Comparison of ENCODE assay signal across 12 mouse cellular contexts in the genomic region with DNA sequence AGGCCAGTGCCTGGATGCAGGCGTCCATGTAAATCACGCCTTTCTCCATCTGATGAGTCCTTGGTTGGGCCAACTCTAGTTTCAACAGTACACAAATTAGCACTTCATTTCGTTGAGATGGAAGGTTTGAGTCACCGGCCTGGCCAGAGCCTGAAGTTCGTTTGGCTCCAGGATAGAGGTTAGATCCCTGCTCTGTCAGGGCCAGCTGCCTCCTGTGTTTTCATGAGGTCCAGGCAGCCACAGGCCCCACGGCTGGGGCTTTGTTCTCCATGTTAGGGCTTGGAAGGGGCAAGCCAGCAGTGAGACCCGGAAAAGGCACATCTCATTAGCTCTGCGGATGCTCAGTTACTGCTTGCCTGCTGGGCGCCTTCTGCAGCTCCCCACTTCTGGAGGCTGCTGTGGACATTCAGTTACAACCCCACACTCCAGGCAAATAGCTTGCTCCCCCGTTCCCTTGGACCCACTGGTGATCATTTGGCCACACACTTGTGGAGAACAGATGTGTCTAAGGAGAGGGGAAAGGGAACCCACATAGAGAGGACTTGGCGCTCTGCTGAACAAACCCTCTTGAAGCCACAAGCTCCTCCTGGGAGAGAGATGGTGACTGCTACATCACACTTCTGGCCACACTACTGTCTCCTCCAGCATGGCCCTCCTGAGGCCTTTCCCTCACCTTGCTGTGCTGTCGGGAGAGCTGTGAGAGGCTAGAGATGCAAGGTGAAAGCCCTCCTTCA.
DNase-seq lines count a peak whose midpoint lies in the region; ATAC-seq lines count a peak whose summit lies in the region.
"Had no signal": no experiment of that assay in that cellular context is flagged by ENCODE, and none has a peak within 500 bp of the region (broad histone marks: within the 10 kb centered on the region; RNA-seq: fewer than 3 reads in every experiment).

No protein-coding gene starts in this region.

- no peak overlapping the region for H3K4me3 ChIP-seq in brown adipose tissue, adult 24 weeks (ENCODE audit: insufficient read depth, low read depth, low read length)
- H3K4me3 ChIP-seq in hindbrain, embryonic 10.5 days: no peak overlapping the region
- no peak overlapping the region for H3K4me3 ChIP-seq in midbrain, embryonic 11.5 days (ENCODE audit: low read depth, low read length)
- H3K4me3 ChIP-seq: intestine, embryonic 15.5 days had no signal

- WGBS in hindbrain, embryonic 10.5 days: 84% methylated on average over 12 of the region's 12 CpGs
- 80% methylated on average over 12 of the region's 12 CpGs for WGBS in midbrain, embryonic 11.5 days

- peaks cover 4% of the 10 kb centered on the region; the same call in 1 of the 2 replicates for H3K4me1 ChIP-seq in brown adipose tissue, adult 24 weeks (ENCODE audit: control insufficient read depth, insufficient read depth, insufficient read length, low read length)
- peaks cover 32% of the 10 kb centered on the region for H3K4me1 ChIP-seq in hindbrain, embryonic 10.5 days (replicated peaks)
- 0 out of 2 replicates have a peak, but pooled peaks cover 3% of the 10 kb centered on the region for H3K4me1 ChIP-seq in midbrain, embryonic 11.5 days (ENCODE audit: control insufficient read depth, insufficient read depth, low read length)

- no peaks in the 10 kb centered on the region for H3K9me3 ChIP-seq in hindbrain, embryonic 10.5 days
- no peaks in the 10 kb centered on the region for H3K9me3 ChIP-seq in midbrain, embryonic 11.5 days (ENCODE audit: control insufficient read depth, low read length)
- H3K9me3 ChIP-seq: intestine, embryonic 15.5 days had no signal

- no peak for ATAC-seq in midbrain, embryonic 11.5 days (ENCODE audit: low FRiP score)
- ATAC-seq: intestine, embryonic 15.5 days had no signal

- no peaks in the 10 kb centered on the region for H3K27me3 ChIP-seq in hindbrain, embryonic 10.5 days (ENCODE audit: insufficient read depth, poor library complexity, severe bottlenecking)
- no peaks in the 10 kb centered on the region for H3K27me3 ChIP-seq in midbrain, embryonic 11.5 days (ENCODE audit: control insufficient read depth, insufficient read depth, low read length)
- H3K27me3 ChIP-seq: intestine, embryonic 15.5 days had no signal

- no peak overlapping the region for H3K9ac ChIP-seq in midbrain, embryonic 11.5 days (ENCODE audit: low read length)
- H3K9ac ChIP-seq: intestine, embryonic 15.5 days; liver, embryonic 14.5 days had no signal

- no peak overlapping the region for H3K4me2 ChIP-seq in midbrain, embryonic 11.5 days
- H3K4me2 ChIP-seq: intestine, embryonic 15.5 days had no signal

- peak; percentile 96 for DNase-seq in heart, adult 11 months
- no peak for DNase-seq in heart, postnatal 4 days
- no peak for DNase-seq in hindbrain, embryonic 10.5 days (ENCODE audit: low spot score)
- no peak for DNase-seq in midbrain, embryonic 11.5 days (ENCODE audit: low spot score, missing footprints)
- DNase-seq in spleen, postnatal 4 days (ENCODE audit: low spot score in 2 of 2): no peak
- DNase-seq in frontal cortex, postnatal 25 days (ENCODE audit: low spot score in 2 of 2): no peak
- no peak for DNase-seq in MN1 (ENCODE audit: low spot score)
- DNase-seq: cerebellum, postnatal 36 days; right cerebral cortex, adult 18-20 months had no signal

- H3K27ac ChIP-seq in brown adipose tissue, adult 24 weeks (replicated peaks; ENCODE audit: low read depth, low read length): 0 out of 2 replicates have a peak overlapping the region, but pooled peaks have one; percentile 33
- peak overlapping the region; percentile 77 for H3K27ac ChIP-seq in hindbrain, embryonic 10.5 days
- peak overlapping the region; percentile 42 for H3K27ac ChIP-seq in midbrain, embryonic 11.5 days (ENCODE audit: low read depth, low read length)
- H3K27ac ChIP-seq: intestine, embryonic 15.5 days; liver, embryonic 14.5 days had no signal

- H3K36me3 ChIP-seq in hindbrain, embryonic 10.5 days: peaks cover 28% of the 10 kb centered on the region
- H3K36me3 ChIP-seq in midbrain, embryonic 11.5 days (ENCODE audit: control insufficient read depth, insufficient read depth, low read length): no peaks in the 10 kb centered on the region
